Mouse (Mus musculus) limb, embryonic 14.5 days (tissue): ENCODE data around the gene Mob4. TPM values are rescaled to one million over a fixed set of nuclear protein-coding genes. Genes with fewer than 3 reads are reported as not detected.
"Not testable (repeated sequence)": the region's sequence is repeated elsewhere in the genome, so short reads cannot be mapped to it uniquely, and the experiment has no call there.

Experiments used
- ATAC-seq: fragments of 200-750 bp; cut with Nextera tagmentation; 2 replicates; pipeline ENCODE4 v1.8.0; 2017; ENCODE audit warnings: low read depth, moderate number of reproducible peaks, moderate TSS enrichment; ENCODE audit not compliant: low FRiP score
- DNase-seq: peaks from one replicate; pipeline ENCODE4 v3.0.0-alpha.2; 2015; ENCODE audit warnings: low spot score
- H3K27ac ChIP-seq: fragments of 300-500 bp; sonication (generic); replicated peaks from 2 replicates; pipeline ENCODE4 v1.5.1; 2014; ENCODE audit warnings: low read depth, mild to moderate bottlenecking, low read length, moderate library complexity, mixed read lengths
- H3K27me3 ChIP-seq: fragments of 300-500 bp; sonication (generic); 2 replicates; pipeline ENCODE4 v1.6.1; 2014; ENCODE audit warnings: low read length, mixed read lengths; ENCODE audit not compliant: control insufficient read depth, insufficient read depth
- H3K36me3 ChIP-seq: fragments of 300-500 bp; sonication (generic); 2 replicates; pipeline ENCODE4 v1.6.1; 2014; ENCODE audit warnings: mild to moderate bottlenecking, low read length, moderate library complexity, mixed read lengths; ENCODE audit not compliant: control insufficient read depth, insufficient read depth
- H3K4me1 ChIP-seq: fragments of 300-500 bp; sonication (generic); 2 replicates; pipeline ENCODE4 v1.6.1; 2014; ENCODE audit warnings: antibody characterized with exemption, low read length, mixed read lengths; ENCODE audit not compliant: control insufficient read depth, insufficient read depth
- H3K4me2 ChIP-seq: fragments of 300-500 bp; sonication (generic); replicated peaks from 2 replicates; pipeline ENCODE4 v1.6.1; 2014; ENCODE audit warnings: low read depth, mild to moderate bottlenecking, low read length, moderate library complexity; ENCODE audit not compliant: severe bottlenecking
- H3K4me3 ChIP-seq: fragments of 300-500 bp; sonication (generic); replicated peaks from 2 replicates; pipeline ENCODE4 v1.5.1; 2014; ENCODE audit warnings: low read length
- H3K9ac ChIP-seq: fragments of 300-500 bp; sonication (generic); 2 replicates; pipeline ENCODE4 v1.6.1; 2014; ENCODE audit warnings: mild to moderate bottlenecking, low read depth, low read length, moderate library complexity; ENCODE audit not compliant: severe bottlenecking
- H3K9me3 ChIP-seq: fragments of 300-500 bp; sonication (generic); 2 replicates; pipeline ENCODE4 v1.6.1; 2016; ENCODE audit warnings: low read length; ENCODE audit not compliant: control insufficient read depth
- POLR2A ChIP-seq: fragments of 200-500 bp; IDR thresholded peaks from 2 replicates; pipeline ENCODE4 v1.8.0; 2012; ENCODE audit warnings: inconsistent platforms, mild to moderate bottlenecking, moderate library complexity, borderline replicate concordance; ENCODE audit not compliant: insufficient read depth, insufficient read length; ENCODE audit errors: extremely low read depth
- WGBS: fragments of 180-500 bp; shearing (Covaris S2); extraction: QIAGEN DNeasy Blood & Tissue Kit; methylation state at CpG from one replicate; pipeline ENCODE4 v1.1.7; 2014; 5-methylcytosine and 5-hydroxymethylcytosine counted together
- polyA plus RNA-seq, 2 experiments: library from polyadenylated mRNA; depleted of rRNA in 1 of 2; stranded (reverse) in 1 of 2; unstranded in 1 of 2; fragments of >200 nt; fragmentation: Nextera tagmentation in 1 of 2; extraction: Ambion mirVana in 1 of 2; gene quantifications; 2 replicates each; pipeline versions ENCODE4 v1.2.1 to v1.2.3; 2012 to 2014

Gene Mob4
- polyA plus RNA-seq, 2 experiments, result 43.4 to 120 TPM

DNA sequence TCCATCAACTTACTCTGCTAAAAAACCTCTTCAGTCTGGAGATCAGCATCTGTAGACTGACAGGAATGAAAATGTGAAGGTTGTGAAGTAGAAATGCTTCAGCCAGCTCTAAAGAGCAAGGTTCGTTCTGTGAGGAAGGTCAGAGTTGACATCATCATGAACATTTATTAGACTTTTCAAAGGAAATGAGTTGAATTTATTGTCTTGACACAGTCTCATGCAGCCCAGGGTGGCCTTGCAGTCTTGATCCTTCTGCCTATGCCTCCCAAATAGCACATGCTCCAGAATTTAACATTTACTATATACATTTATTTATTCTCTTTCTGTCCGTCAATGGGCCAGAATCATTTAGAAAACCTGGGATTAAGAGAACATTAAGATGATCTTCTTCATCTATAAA is 7.5 kb upstream of the Mob4 start:
- Histone ChIP-seq H3K27me3 (no peaks in the 10 kb centered on the region), H3K4me1 (no peaks in the 10 kb centered on the region), H3K4me3 (no peak overlapping the region), H3K27ac (no peak overlapping the region), H3K36me3 (no peaks in the 10 kb centered on the region), H3K9me3 (no peaks in the 10 kb centered on the region), H3K4me2 (no peak overlapping the region), H3K9ac (no peak overlapping the region)
- ATAC-seq, result no peak
- DNase-seq, result no peak
- TF ChIP-seq POLR2A, result no peak
- 85% methylated on average over 2 of the region's 2 CpGs for WGBS

- ATAC-seq, H3K4me3 ChIP-seq, H3K4me2 ChIP-seq, H3K27ac ChIP-seq, H3K9ac ChIP-seq, H3K27me3 ChIP-seq, DNase-seq, H3K36me3 ChIP-seq, H3K4me1 ChIP-seq, H3K9me3 ChIP-seq: not testable (repeated sequence)
- WGBS, result 100% methylated on average over 2 of the region's 2 CpGs
Observed at GRCm38 (mm10) chr1:55124136-55124535, 6.9 kb upstream of the Mob4 start.

DNA sequence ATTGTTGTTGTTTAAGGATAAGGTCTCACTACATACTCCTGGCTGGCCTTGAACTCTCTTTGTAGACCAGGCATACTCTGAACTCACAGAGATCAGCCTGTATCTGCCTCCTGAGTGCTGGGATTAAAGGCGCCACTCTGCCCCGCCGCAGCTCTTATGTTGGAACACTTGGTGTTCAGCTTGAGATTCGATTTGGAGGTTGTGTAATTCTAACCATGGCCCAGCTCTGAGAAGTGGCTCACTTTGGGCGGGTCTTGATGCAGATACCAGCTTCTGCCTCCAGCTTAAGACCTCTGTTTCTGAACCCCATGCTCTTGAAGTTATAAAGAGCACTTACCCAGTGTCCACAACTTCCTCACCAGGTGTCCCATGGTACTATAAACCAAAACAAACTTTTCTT is 1.3 kb upstream of the Mob4 start:
- Histone ChIP-seq H3K36me3 (0 out of 2 replicates have a peak, but pooled peaks cover 2% of the 10 kb centered on the region), H3K27ac (no peak overlapping the region), H3K27me3 (no peaks in the 10 kb centered on the region), H3K4me1 (peaks cover 12% of the 10 kb centered on the region), H3K4me3 (no peak overlapping the region), H3K9ac (no peak overlapping the region), H3K9me3 (no peaks in the 10 kb centered on the region), H3K4me2 (no peak overlapping the region)
- TF ChIP-seq POLR2A, result no peak
- no peak for DNase-seq
- no peak for ATAC-seq
- WGBS, result 86% methylated on average over 5 of the region's 5 CpGs

DNA sequence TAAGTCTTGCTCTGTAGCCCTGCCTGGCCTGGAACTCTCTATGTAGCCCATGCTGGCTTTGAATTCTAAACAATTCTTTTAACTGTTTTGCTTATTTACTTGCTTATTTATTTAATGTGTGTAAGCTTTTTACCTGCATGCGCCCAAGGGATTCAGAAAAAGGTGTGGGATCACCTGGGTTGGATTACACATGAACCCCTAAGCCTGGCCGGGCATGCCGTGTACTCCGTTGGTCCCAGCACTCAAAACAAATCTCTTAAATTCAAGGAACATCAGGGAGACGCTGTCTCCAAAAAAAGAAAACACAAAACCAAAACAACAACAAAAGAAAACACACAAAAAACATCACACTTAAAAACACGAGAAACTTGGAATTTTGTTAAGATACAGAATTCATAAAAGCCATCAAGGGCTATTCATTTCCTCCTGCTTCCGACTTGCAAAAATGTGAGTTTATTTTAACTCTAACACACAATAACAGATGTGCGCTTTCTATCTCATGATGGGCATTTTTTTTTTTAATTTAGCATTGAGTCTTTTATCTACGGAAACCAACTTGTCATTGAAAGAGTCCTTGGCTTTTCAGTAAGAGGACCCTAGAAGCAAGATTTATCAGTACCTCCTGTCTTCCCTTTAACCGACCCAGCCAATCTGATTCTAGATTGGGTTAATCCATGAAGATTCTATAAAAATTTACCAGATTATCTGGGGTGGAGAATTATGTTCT is 678 bp upstream of the Mob4 start:
- Histone ChIP-seq H3K9me3 (no peaks in the 10 kb centered on the region), H3K4me1 (peaks cover 12% of the 10 kb centered on the region), H3K36me3 (0 out of 2 replicates have a peak, but pooled peaks cover 6% of the 10 kb centered on the region), H3K4me3 (peak overlapping the region; percentile 94), H3K27me3 (no peaks in the 10 kb centered on the region), H3K27ac (peak overlapping the region; percentile 94), H3K9ac (peak overlapping the region; percentile 98), H3K4me2 (peak overlapping the region; percentile 69)
- DNase-seq (no peak), ATAC-seq (no peak)
- WGBS, result 65% methylated on average over 10 of the region's 10 CpGs
- TF ChIP-seq POLR2A, result no peak

GRCm38 (mm10) chr1:55131424-55132014 is 488 bp downstream of the Mob4 start:
- Histone ChIP-seq H3K27ac (peak overlapping the region; percentile 94), H3K36me3 (0 out of 2 replicates have a peak, but pooled peaks cover 9% of the 10 kb centered on the region), H3K9ac (peak overlapping the region; percentile 98), H3K4me3 (peak overlapping the region; percentile 94), H3K9me3 (no peaks in the 10 kb centered on the region), H3K4me1 (peaks cover 12% of the 10 kb centered on the region), H3K27me3 (no peaks in the 10 kb centered on the region), H3K4me2 (peak overlapping the region; percentile 69)
- no peak for TF ChIP-seq POLR2A
- ATAC-seq (peak; percentile 75), DNase-seq (peak; percentile 39)
- WGBS, result under 1% methylated on average over 36 of the region's 47 CpGs
